Mouse (Mus musculus) liver, embryonic 11.5 days (tissue): Measurements from ENCODE around the gene Cmtm2b. TPM values are rescaled to one million over a fixed set of nuclear protein-coding genes. Genes with fewer than 3 reads are reported as not detected.

Source experiments
- ATAC-seq: fragments of 200-750 bp; cut with Nextera tagmentation; replicated peaks from 2 replicates; pipeline ENCODE4 v1.8.0; 2017; ENCODE audit warnings: moderate number of reproducible peaks, mild to moderate bottlenecking, moderate TSS enrichment, moderate library complexity; ENCODE audit not compliant: low FRiP score
- DNase-seq: peaks from one replicate; pipeline ENCODE4 v3.0.0-alpha.2; 2017; ENCODE audit warnings: low spot score
- H3K27ac ChIP-seq: fragments of 300-500 bp; sonication (generic); 2 replicates; pipeline ENCODE4 v1.5.1; 2014; ENCODE audit warnings: mild to moderate bottlenecking, low read depth, low read length, control low read depth
- H3K27me3 ChIP-seq: fragments of 300-500 bp; sonication (generic); replicated peaks from 2 replicates; pipeline ENCODE4 v1.6.1; 2014; ENCODE audit warnings: low read length, mixed read lengths; ENCODE audit not compliant: control insufficient read depth, insufficient read depth
- H3K36me3 ChIP-seq: fragments of 300-500 bp; sonication (generic); 2 replicates; pipeline ENCODE4 v1.6.1; 2014; ENCODE audit warnings: mild to moderate bottlenecking, low read length, moderate library complexity, mixed read lengths; ENCODE audit not compliant: control insufficient read depth, insufficient read depth
- H3K4me1 ChIP-seq: fragments of 300-500 bp; sonication (generic); replicated peaks from 2 replicates; pipeline ENCODE4 v1.6.1; 2014; ENCODE audit warnings: low read length, mixed read lengths; ENCODE audit not compliant: control insufficient read depth, insufficient read depth
- H3K4me2 ChIP-seq: fragments of 300-500 bp; sonication (generic); 2 replicates; pipeline ENCODE4 v1.6.1; 2014; ENCODE audit warnings: mild to moderate bottlenecking, control low read depth, moderate library complexity
- H3K4me3 ChIP-seq: fragments of 300-500 bp; sonication (generic); 2 replicates; pipeline ENCODE4 v1.5.1; 2014; ENCODE audit warnings: low read depth, low read length, control low read depth
- H3K9ac ChIP-seq: fragments of 300-500 bp; sonication (generic); 2 replicates; pipeline ENCODE4 v1.6.1; 2014; ENCODE audit warnings: low read depth, low read length, control low read depth
- H3K9me3 ChIP-seq: fragments of 300-500 bp; sonication (generic); 2 replicates; pipeline ENCODE4 v1.6.1; 2016; ENCODE audit warnings: low read length, inconsistent platforms, mixed read lengths; ENCODE audit not compliant: control insufficient read depth
- WGBS: fragments of 180-500 bp; shearing (Covaris S2); extraction: QIAGEN DNeasy Blood & Tissue Kit; methylation state at CpG from one replicate; pipeline ENCODE4 v1.1.7; 2014; 5-methylcytosine and 5-hydroxymethylcytosine counted together
- polyA plus RNA-seq: library from polyadenylated mRNA; unstranded; fragments of >200 nt; fragmentation: Nextera tagmentation; extraction: Ambion mirVana; gene quantifications from 2 replicates; pipeline ENCODE4 v1.2.1, GENCODE M21; 2014

The Cmtm2b gene
- polyA plus RNA-seq, 1 experiment from 2014 or later = not detected

DNA sequence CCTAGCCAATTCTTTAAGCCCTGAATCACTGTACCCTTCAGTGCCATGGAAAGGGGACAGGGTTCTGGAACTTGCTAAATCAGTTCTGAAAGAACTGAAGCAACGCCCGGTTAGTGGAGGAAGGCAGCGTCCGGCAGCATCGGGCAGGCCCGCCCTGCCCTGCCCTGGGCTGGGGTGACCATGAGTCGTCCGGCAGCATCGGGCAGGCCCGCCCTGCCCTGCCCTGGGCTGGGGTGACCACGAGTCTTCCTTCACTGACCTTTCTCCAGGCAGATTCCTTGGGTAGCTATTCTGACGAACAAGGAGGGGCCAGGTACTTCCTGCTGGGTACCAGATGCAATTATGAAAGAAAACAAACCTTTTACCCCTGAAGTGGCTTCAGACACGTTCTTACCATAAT is 28.0 kb downstream of the Cmtm2b start:
- DNase-seq (no peak), ATAC-seq (no peak)
- no peaks in the 10 kb centered on the region for H3K4me1 ChIP-seq
- H3K27me3 ChIP-seq = no peaks in the 10 kb centered on the region
- no peak overlapping the region for H3K4me2 ChIP-seq
- H3K36me3 ChIP-seq = no peaks in the 10 kb centered on the region; the same call in 1 of the 2 replicates
- H3K27ac ChIP-seq = no peak overlapping the region
- no peaks in the 10 kb centered on the region for H3K9me3 ChIP-seq
- H3K4me3 ChIP-seq = no peak overlapping the region
- no peak overlapping the region for H3K9ac ChIP-seq
- 82% methylated on average over 13 of the region's 13 CpGs for whole genome bisulfite sequencing

DNA sequence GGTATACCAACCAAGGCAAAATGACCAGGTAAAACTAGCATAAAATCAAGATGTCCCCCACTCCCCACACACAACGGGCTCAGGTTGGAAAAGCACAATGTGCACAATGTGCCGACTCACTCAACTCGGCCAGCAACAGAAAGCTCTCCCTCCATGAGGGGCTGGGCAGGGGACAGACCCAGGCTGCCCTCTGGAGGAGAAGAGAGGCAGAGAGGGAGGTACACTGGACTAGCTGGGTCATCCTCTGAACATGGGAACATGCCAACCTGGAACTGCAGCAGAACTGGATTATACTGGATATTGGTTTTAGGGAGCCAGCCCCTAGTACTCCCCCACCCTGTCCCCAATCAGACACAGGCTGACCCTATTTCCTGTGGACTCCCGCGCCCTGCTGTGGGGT is 31.2 kb downstream of the Cmtm2b start:
- 0 out of 2 replicates have a peak, but pooled peaks have one; percentile 36 for ATAC-seq
- H3K27ac ChIP-seq = no peak overlapping the region
- no peaks in the 10 kb centered on the region for H3K4me1 ChIP-seq

DNA sequence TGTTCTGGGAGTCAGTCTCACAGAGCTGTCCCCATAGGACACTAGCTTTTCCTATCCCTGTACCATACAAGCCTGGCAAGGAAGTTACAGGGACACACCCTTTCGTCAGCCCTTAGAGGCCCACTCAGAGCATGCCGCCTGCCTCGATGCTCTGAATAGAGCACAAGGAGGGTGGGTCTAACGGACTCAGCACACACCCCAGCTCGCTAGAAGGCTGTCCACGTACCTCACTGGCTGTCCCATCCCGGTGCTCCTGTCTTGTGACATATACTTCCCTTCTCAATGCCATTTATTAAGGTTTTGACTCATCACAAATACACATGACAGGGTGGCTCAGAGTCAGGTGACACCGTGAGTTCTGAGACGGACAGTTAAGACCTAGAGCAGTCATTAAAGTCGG is 32.5 kb downstream of the Cmtm2b start:
- Histone ChIP-seq H3K9me3 (no peaks in the 10 kb centered on the region), H3K4me1 (peaks cover under 1% of the 10 kb centered on the region; the same call in 1 of the 2 replicates), H3K4me3 (no peak overlapping the region), H3K36me3 (no peaks in the 10 kb centered on the region), H3K4me2 (no peak overlapping the region), H3K27ac (no peak overlapping the region), H3K27me3 (no peaks in the 10 kb centered on the region), H3K9ac (no peak overlapping the region)
- ATAC-seq (no peak), DNase-seq (no peak)
- 88% methylated on average over 10 of the region's 10 CpGs for WGBS

More for the DNA sequence above, 31.2 kb downstream of the Cmtm2b start:
- H3K4me2 ChIP-seq = no peak overlapping the region
- H3K9me3 ChIP-seq = no peaks in the 10 kb centered on the region
- H3K4me3 ChIP-seq = no peak overlapping the region
- WGBS = 49% methylated on average over 5 of the region's 5 CpGs
- no peak overlapping the region for H3K9ac ChIP-seq
- H3K27me3 ChIP-seq = no peaks in the 10 kb centered on the region
- DNase-seq = no peak
- no peaks in the 10 kb centered on the region for H3K36me3 ChIP-seq

DNA sequence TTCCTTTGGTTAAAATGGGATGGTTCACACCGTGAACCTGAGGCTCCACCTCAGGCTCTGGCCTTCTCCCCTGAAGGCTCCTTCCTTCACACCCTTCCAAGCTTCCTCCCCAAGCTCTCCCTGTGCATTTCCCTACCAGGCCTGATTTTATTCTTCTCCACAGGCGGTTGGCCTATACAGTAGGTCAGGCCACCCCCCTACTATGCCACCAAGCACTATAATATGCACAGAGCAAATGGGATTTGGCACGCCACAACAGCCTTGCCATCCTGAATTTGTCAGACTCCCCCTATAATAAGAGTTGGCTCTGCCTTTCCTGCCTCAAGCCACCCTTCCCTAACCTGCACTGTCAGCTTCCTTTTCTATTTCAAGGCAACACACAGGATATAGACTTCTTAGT is 36.6 kb downstream of the Cmtm2b start:
- 84% methylated on average over 3 of the region's 3 CpGs for WGBS
- no peak for DNase-seq
- Histone ChIP-seq H3K27me3 (no peaks in the 10 kb centered on the region), H3K9ac (no peak overlapping the region), H3K4me1 (peaks cover 4% of the 10 kb centered on the region; the same call in 1 of the 2 replicates), H3K9me3 (no peaks in the 10 kb centered on the region), H3K4me2 (no peak overlapping the region), H3K4me3 (no peak overlapping the region), H3K36me3 (no peaks in the 10 kb centered on the region), H3K27ac (no peak overlapping the region)
- ATAC-seq = no peak

DNA sequence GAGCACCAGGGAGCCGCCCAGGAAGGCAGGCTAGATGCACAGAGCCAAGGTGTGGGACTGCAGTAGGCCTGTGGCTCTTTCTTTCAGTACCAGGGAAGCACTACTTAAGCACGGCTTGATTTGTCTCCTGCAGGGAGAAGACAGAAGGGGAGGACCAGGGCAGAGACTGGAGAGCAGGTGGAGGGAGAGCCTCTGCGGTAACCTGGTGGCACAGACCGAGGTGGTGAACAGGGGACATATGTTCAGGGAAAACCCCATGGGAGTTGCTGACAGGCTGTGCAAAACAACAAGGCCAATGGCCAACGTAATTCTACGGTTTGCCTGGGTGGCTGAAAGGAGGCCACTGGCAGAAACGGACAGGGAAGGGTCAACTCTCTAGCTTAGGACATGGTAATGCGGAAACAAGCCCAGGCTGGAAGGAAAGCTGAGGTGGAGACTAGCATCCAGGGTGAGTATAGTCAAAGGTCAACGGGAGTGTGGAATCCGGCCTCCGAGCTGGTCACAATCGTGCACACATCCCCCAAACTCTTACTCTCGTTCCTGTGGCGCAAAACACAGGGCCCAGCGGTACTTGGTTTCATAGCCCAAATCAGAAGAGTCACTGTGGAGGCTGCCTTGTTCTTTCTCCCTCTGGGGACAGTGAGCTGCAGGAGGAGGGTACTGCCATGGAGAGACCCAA is 37.9 kb downstream of the Cmtm2b start:
- DNase-seq (no peak), ATAC-seq (no peak)
- Histone ChIP-seq H3K4me2 (no peak overlapping the region), H3K9ac (no peak overlapping the region), H3K4me1 (peaks cover 4% of the 10 kb centered on the region; the same call in 1 of the 2 replicates), H3K4me3 (no peak overlapping the region), H3K27me3 (no peaks in the 10 kb centered on the region), H3K9me3 (no peaks in the 10 kb centered on the region), H3K36me3 (no peaks in the 10 kb centered on the region), H3K27ac (peak overlapping the region; percentile 14; the same call in 1 of the 2 replicates)
- 75% methylated on average over 15 of the region's 15 CpGs for WGBS

DNA sequence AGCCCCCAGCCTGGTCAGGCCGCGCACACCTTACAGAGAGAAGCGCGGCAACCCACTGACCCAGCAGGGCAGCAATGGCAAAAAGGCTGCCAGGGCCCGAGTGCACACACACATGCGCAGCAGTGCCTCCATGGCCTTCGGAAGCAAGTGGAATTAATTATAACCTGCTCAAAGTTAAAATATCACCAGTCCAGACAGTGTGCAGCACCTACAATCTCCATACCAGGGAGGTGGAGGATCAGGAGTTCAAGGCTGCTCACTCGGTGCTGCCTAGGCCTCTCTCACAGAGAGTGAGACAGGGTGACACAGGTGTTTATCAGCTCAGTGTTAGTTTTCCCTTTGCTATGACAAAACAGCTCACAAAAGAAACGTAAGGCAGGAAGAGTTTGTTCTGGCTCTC is 43.7 kb downstream of the Cmtm2b start:
- Histone ChIP-seq H3K9me3 (no peaks in the 10 kb centered on the region), H3K9ac (no peak overlapping the region), H3K27me3 (no peaks in the 10 kb centered on the region), H3K4me2 (no peak overlapping the region), H3K4me3 (no peak overlapping the region), H3K27ac (no peak overlapping the region), H3K4me1 (no peaks in the 10 kb centered on the region), H3K36me3 (no peaks in the 10 kb centered on the region)
- ATAC-seq (no peak; the same call in 1 of the 2 replicates), DNase-seq (no peak)
- WGBS = 86% methylated on average over 9 of the region's 9 CpGs

DNA sequence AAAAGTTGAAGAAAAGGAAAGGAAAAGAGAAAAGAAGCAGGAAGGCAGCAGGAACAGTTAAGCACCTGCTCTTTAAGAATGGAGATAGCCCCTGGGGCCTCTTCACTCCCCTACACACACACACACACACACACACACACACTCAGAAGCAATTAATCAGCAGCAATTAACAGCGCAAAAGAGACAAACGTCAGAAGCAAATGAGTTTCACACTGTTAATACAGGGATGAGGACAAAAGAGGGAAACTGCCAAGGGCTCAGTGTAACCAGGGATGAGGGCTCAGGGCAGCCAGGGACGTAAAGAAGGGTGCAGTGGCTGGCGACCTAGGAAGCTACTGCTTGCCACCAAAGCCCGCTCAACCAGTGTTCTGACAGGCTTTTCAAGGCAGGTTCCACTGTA is 45.4 kb downstream of the Cmtm2b start:
- no peaks in the 10 kb centered on the region for H3K9me3 ChIP-seq
- ATAC-seq (no peak), DNase-seq (no peak)
- H3K4me1 ChIP-seq = no peaks in the 10 kb centered on the region
- H3K9ac ChIP-seq = no peak overlapping the region
- no peak overlapping the region for H3K4me2 ChIP-seq
- WGBS = 73% methylated on average over 5 of the region's 5 CpGs
- no peaks in the 10 kb centered on the region for H3K27me3 ChIP-seq
- H3K27ac ChIP-seq = no peak overlapping the region
- no peak overlapping the region for H3K4me3 ChIP-seq
- no peaks in the 10 kb centered on the region for H3K36me3 ChIP-seq

DNA sequence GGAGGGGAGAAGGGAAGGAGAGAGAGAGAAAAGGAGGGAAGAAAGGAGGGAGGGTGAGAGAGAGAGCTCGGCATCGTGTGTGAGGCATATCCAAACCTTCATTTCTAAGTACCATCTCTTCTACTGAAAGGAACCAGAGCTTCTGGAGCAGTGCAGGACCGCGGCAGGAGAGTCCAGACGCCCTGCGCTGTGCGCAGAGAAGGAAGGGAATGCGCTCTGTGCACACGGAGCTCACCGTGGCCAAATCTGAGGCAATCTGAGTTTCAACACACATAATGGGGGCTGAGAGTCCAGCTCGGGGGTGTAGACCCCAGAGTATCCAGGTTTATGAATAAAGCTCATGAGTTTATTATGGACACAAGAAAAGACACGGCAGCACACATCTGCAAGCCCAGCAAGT is 47.6 kb downstream of the Cmtm2b start:
- no peak overlapping the region for H3K9ac ChIP-seq
- no peaks in the 10 kb centered on the region for H3K27me3 ChIP-seq
- ATAC-seq = no peak
- no peaks in the 10 kb centered on the region for H3K9me3 ChIP-seq
- H3K4me3 ChIP-seq = no peak overlapping the region
- no peaks in the 10 kb centered on the region for H3K4me1 ChIP-seq
- H3K36me3 ChIP-seq = no peaks in the 10 kb centered on the region
- DNase-seq = no peak
- no peak overlapping the region for H3K27ac ChIP-seq
- WGBS = 83% methylated on average over 12 of the region's 12 CpGs
- no peak overlapping the region for H3K4me2 ChIP-seq

DNA sequence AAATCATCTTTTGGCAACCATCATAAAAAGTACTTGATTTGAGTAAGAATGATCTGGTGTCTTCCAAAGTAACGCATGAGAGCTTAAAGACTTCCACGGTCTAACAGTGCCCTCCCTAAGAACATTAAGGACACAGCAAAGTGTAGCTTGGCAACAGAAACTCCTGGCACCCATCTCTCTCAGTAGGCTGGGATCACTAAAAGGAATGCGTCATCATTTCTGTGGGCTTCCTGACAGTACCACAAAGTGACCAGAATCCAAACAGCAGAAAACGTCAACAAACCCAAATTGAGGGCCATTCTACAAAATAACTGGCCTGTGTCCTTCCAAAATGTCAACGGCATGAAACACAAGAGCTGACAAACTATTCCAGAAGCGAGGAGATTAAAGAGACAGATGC is 48.0 kb downstream of the Cmtm2b start:
- Histone ChIP-seq H3K4me1 (no peaks in the 10 kb centered on the region), H3K9ac (no peak overlapping the region), H3K4me2 (no peak overlapping the region), H3K9me3 (no peaks in the 10 kb centered on the region), H3K36me3 (no peaks in the 10 kb centered on the region), H3K4me3 (no peak overlapping the region), H3K27ac (no peak overlapping the region), H3K27me3 (no peaks in the 10 kb centered on the region)
- no peak for ATAC-seq
- 81% methylated on average over 6 of the region's 6 CpGs for WGBS
- DNase-seq = no peak
